Mouse (Mus musculus): ENCODE measurements at regions not wholly inside any gene's neighbourhood (a gene's known extent, or its start where the extent isn't known, plus 50 kb on each side); places are given as distances from the start of the nearest gene placed in this dataset.
A peak's percentile ranks its signal among the peaks of the same experiment; 100 is the strongest.

- H3K4me1 ChIP-seq (replicated peaks): no peaks in the 10 kb centered on the region
- H3K36me3 ChIP-seq: no peaks in the 10 kb centered on the region
- no peak overlapping the region for H3K4me3 ChIP-seq
- no peak for ATAC-seq (ENCODE audit: low FRiP score, low read depth)
- 76% methylated on average over 6 of the region's 6 CpGs for WGBS
- H3K4me2 ChIP-seq: no peak overlapping the region
- no peaks in the 10 kb centered on the region for H3K27me3 ChIP-seq
- no peak overlapping the region for H3K27ac ChIP-seq (replicated peaks)
- no peak overlapping the region for H3K9ac ChIP-seq
- H3K9me3 ChIP-seq: no peaks in the 10 kb centered on the region
Observed at GRCm38 (mm10) chr1:176683146-176683545, 130.7 kb downstream of the Cep170 start.

- H3K27ac ChIP-seq (replicated peaks): no peak overlapping the region
- peak; percentile 72 for ATAC-seq (ENCODE audit: low FRiP score, low read depth)
Observed at GRCm38 (mm10) chr1:176681971-176682370, 131.9 kb downstream of the Cep170 start.

GRCm38 (mm10) chr1:176675184-176675583, 138.7 kb downstream of the Cep170 start:
- Histone ChIP-seq H3K4me2 (no peak overlapping the region), H3K9me3 (no peaks in the 10 kb centered on the region), H3K36me3 (no peaks in the 10 kb centered on the region), H3K4me3 (no peak overlapping the region), H3K9ac (no peak overlapping the region), H3K27ac (replicated peaks) (no peak overlapping the region), H3K4me1 (replicated peaks) (no peaks in the 10 kb centered on the region), H3K27me3 (no peaks in the 10 kb centered on the region)
- no peak for ATAC-seq (ENCODE audit: low FRiP score, low read depth)

More at GRCm38 (mm10) chr1:176681971-176682370, 131.9 kb downstream of the Cep170 start:
- Histone ChIP-seq H3K4me3 (no peak overlapping the region), H3K27me3 (no peaks in the 10 kb centered on the region), H3K36me3 (no peaks in the 10 kb centered on the region), H3K9me3 (no peaks in the 10 kb centered on the region), H3K9ac (no peak overlapping the region), H3K4me2 (no peak overlapping the region), H3K4me1 (replicated peaks) (no peaks in the 10 kb centered on the region)
- WGBS: 64% methylated on average over 8 of the region's 8 CpGs

GRCm38 (mm10) chr1:176671081-176671480, 142.8 kb downstream of the Cep170 start:
- no peak overlapping the region for H3K4me3 ChIP-seq
- no peak for ATAC-seq (ENCODE audit: low FRiP score, low read depth)
- no peaks in the 10 kb centered on the region for H3K4me1 ChIP-seq (replicated peaks)
- WGBS: 85% methylated on average over 3 of the region's 3 CpGs
- no peak overlapping the region for H3K4me2 ChIP-seq
- no peaks in the 10 kb centered on the region for H3K36me3 ChIP-seq
- no peak overlapping the region for H3K9ac ChIP-seq
- H3K27me3 ChIP-seq: no peaks in the 10 kb centered on the region
- H3K27ac ChIP-seq (replicated peaks): no peak overlapping the region
- H3K9me3 ChIP-seq: no peaks in the 10 kb centered on the region

GRCm38 (mm10) chr1:176667552-176668306, 146.1 kb downstream of the Cep170 start:
- Histone ChIP-seq H3K9me3 (no peaks in the 10 kb centered on the region), H3K27ac (replicated peaks) (no peak overlapping the region), H3K4me2 (no peak overlapping the region), H3K36me3 (no peaks in the 10 kb centered on the region), H3K27me3 (no peaks in the 10 kb centered on the region), H3K4me1 (replicated peaks) (no peaks in the 10 kb centered on the region), H3K4me3 (no peak overlapping the region), H3K9ac (no peak overlapping the region)
- ATAC-seq (ENCODE audit: low FRiP score, low read depth): no peak
- WGBS: 76% methylated on average over 8 of the region's 8 CpGs

GRCm38 (mm10) chr1:176660286-176660685, 153.6 kb downstream of the Cep170 start:
- Histone ChIP-seq H3K27me3 (no peaks in the 10 kb centered on the region), H3K4me1 (replicated peaks) (0 out of 2 replicates have a peak, but pooled peaks cover 4% of the 10 kb centered on the region), H3K9me3 (no peaks in the 10 kb centered on the region), H3K4me3 (no peak overlapping the region), H3K4me2 (no peak overlapping the region), H3K27ac (replicated peaks) (no peak overlapping the region), H3K36me3 (no peaks in the 10 kb centered on the region), H3K9ac (no peak overlapping the region)
- 83% methylated on average over 6 of the region's 6 CpGs for WGBS
- no peak for ATAC-seq (ENCODE audit: low FRiP score, low read depth)

- Histone ChIP-seq H3K36me3 (no peaks in the 10 kb centered on the region), H3K4me2 (no peak overlapping the region), H3K9me3 (no peaks in the 10 kb centered on the region), H3K4me1 (replicated peaks) (0 out of 2 replicates have a peak, but pooled peaks cover 4% of the 10 kb centered on the region), H3K27me3 (no peaks in the 10 kb centered on the region), H3K27ac (replicated peaks) (no peak overlapping the region), H3K9ac (no peak overlapping the region), H3K4me3 (no peak overlapping the region)
- ATAC-seq (ENCODE audit: low FRiP score, low read depth): no peak
Observed at GRCm38 (mm10) chr1:176658639-176659038, 155.2 kb downstream of the Cep170 start.

- Histone ChIP-seq H3K4me1 (replicated peaks) (0 out of 2 replicates have a peak, but pooled peaks cover 4% of the 10 kb centered on the region), H3K27me3 (no peaks in the 10 kb centered on the region), H3K27ac (replicated peaks) (no peak overlapping the region), H3K9me3 (no peaks in the 10 kb centered on the region), H3K36me3 (no peaks in the 10 kb centered on the region), H3K4me2 (no peak overlapping the region), H3K4me3 (no peak overlapping the region), H3K9ac (no peak overlapping the region)
- 0 out of 2 replicates have a peak, but pooled peaks have one; percentile 54 for ATAC-seq (ENCODE audit: low FRiP score, low read depth)
- 28% methylated on average over 3 of the region's 3 CpGs for WGBS
Observed at GRCm38 (mm10) chr1:176655487-176656333, 158.2 kb downstream of the Cep170 start.

GRCm38 (mm10) chr1:176644248-176644647, 169.6 kb downstream of the Cep170 start:
- Histone ChIP-seq H3K9me3 (no peaks in the 10 kb centered on the region), H3K4me2 (no peak overlapping the region), H3K36me3 (no peaks in the 10 kb centered on the region), H3K4me1 (replicated peaks) (no peaks in the 10 kb centered on the region), H3K27ac (replicated peaks) (no peak overlapping the region), H3K27me3 (no peaks in the 10 kb centered on the region), H3K4me3 (no peak overlapping the region), H3K9ac (no peak overlapping the region)
- ATAC-seq (ENCODE audit: low FRiP score, low read depth): no peak
- WGBS: 6% methylated on average over 1 of the region's 1 CpGs

- Histone ChIP-seq H3K4me3 (no peak overlapping the region), H3K36me3 (no peaks in the 10 kb centered on the region), H3K4me2 (no peak overlapping the region), H3K9me3 (no peaks in the 10 kb centered on the region), H3K4me1 (replicated peaks) (no peaks in the 10 kb centered on the region), H3K27ac (replicated peaks) (no peak overlapping the region), H3K9ac (no peak overlapping the region), H3K27me3 (no peaks in the 10 kb centered on the region)
- no peak for ATAC-seq (ENCODE audit: low FRiP score, low read depth)
- WGBS: 52% methylated on average over 4 of the region's 4 CpGs
Observed at GRCm38 (mm10) chr1:176623171-176623570, 190.7 kb downstream of the Cep170 start.

- Histone ChIP-seq H3K9me3 (no peaks in the 10 kb centered on the region), H3K27me3 (no peaks in the 10 kb centered on the region), H3K36me3 (no peaks in the 10 kb centered on the region), H3K4me2 (no peak overlapping the region), H3K9ac (no peak overlapping the region), H3K4me1 (replicated peaks) (no peaks in the 10 kb centered on the region), H3K27ac (replicated peaks) (no peak overlapping the region), H3K4me3 (no peak overlapping the region)
- 90% methylated on average over 5 of the region's 5 CpGs for WGBS
- ATAC-seq (ENCODE audit: low FRiP score, low read depth): no peak
Observed at GRCm38 (mm10) chr1:176622213-176622612, 191.7 kb downstream of the Cep170 start.

- no peaks in the 10 kb centered on the region for H3K9me3 ChIP-seq
- no peaks in the 10 kb centered on the region for H3K27me3 ChIP-seq
- 99% methylated on average over 2 of the region's 2 CpGs for WGBS
- H3K27ac ChIP-seq (replicated peaks): no peak overlapping the region
- H3K4me1 ChIP-seq (replicated peaks): no peaks in the 10 kb centered on the region
- no peak for ATAC-seq (ENCODE audit: low FRiP score, low read depth)
- no peak overlapping the region for H3K4me3 ChIP-seq
- no peaks in the 10 kb centered on the region for H3K36me3 ChIP-seq
- H3K9ac ChIP-seq: no peak overlapping the region
- H3K4me2 ChIP-seq: no peak overlapping the region
Observed at GRCm38 (mm10) chr1:176621285-176621684, 192.6 kb downstream of the Cep170 start.

All from hindbrain, embryonic 15.5 days (tissue).